Mouse (Mus musculus): Measurements from ENCODE around the gene Dnajb13.

Dnajb13 gene

GRCm38 (mm10) chr7:100459862-100460261, 54.9 kb downstream of the Dnajb13 start:
- DNase-seq (ENCODE audit: low read depth, low spot score) = no peak

GRCm38 (mm10) chr7:100458153-100458552, 56.6 kb downstream of the Dnajb13 start:
- no peak for DNase-seq (ENCODE audit: low read depth, low spot score)

Measured in 3T3-L1 (cell line).